ENCODE assay signal across 8 mouse cellular contexts in the genomic region with DNA sequence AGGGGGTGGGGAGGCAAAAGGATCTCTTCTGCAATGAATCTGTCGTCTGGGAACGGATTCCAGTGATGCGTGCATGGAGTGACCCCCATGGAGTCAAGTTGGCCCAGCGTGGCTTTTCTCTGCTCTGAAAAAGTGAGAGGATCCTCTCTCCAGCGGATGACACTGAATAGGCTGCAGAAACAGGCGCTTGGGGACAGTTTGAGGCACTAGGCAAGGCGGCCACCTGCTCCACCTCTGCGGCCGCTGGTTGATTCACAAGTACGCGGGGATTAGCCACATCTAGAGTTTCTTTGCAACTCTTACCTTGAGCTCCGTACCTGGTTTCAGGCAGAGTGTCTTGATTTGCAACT.
DNase-seq lines count a peak whose midpoint lies in the region; ATAC-seq and TF ChIP-seq lines count a peak whose summit lies in the region.

No protein-coding gene starts in this region.

- H3K9ac ChIP-seq in neural tube, embryonic 11.5 days (ENCODE audit: low read length) = peak overlapping the region; percentile 58
- H3K9ac ChIP-seq in limb, embryonic 14.5 days (ENCODE audit: low read depth, low read length, severe bottlenecking) = 0 out of 2 replicates have a peak overlapping the region, but pooled peaks have one; percentile 1

- H3K27me3 ChIP-seq in neural tube, embryonic 11.5 days (ENCODE audit: control insufficient read depth, insufficient read depth, low read length) = no peaks in the 10 kb centered on the region
- H3K27me3 ChIP-seq in limb, embryonic 14.5 days (ENCODE audit: control insufficient read depth, insufficient read depth, low read length) = no peaks in the 10 kb centered on the region

- peak overlapping the region; percentile 64 for H3K4me2 ChIP-seq in neural tube, embryonic 11.5 days (ENCODE audit: low read depth)
- peak overlapping the region; percentile 57 for H3K4me2 ChIP-seq in limb, embryonic 14.5 days (replicated peaks; ENCODE audit: low read depth, low read length, severe bottlenecking)

- no peaks in the 10 kb centered on the region for H3K36me3 ChIP-seq in neural tube, embryonic 11.5 days (ENCODE audit: control insufficient read depth, insufficient read depth, low read length)
- no peaks in the 10 kb centered on the region for H3K36me3 ChIP-seq in limb, embryonic 14.5 days (ENCODE audit: control insufficient read depth, insufficient read depth, low read length)

- DNase-seq in embryo, embryonic 10.5 days (ENCODE audit: low spot score) = peak; percentile 74
- DNase-seq in embryo, embryonic 10 days (ENCODE audit: low spot score) = no peak
- no peak for DNase-seq in neural tube, embryonic 11.5 days (ENCODE audit: low spot score)
- no peak for DNase-seq in neural tube, embryonic 10.5 days (ENCODE audit: extremely low spot score, low spot score)
- DNase-seq in limb, embryonic 14.5 days (ENCODE audit: low spot score) = no peak
- peak; percentile 81 for DNase-seq in retina, postnatal 1 day
- no peak for DNase-seq in kidney, postnatal 10 days

- no peak overlapping the region for H3K27ac ChIP-seq in neural tube, embryonic 11.5 days (ENCODE audit: low read depth, low read length)
- H3K27ac ChIP-seq in limb, embryonic 14.5 days (replicated peaks; ENCODE audit: low read depth, low read length) = no peak overlapping the region

- ATAC-seq in neural tube, embryonic 11.5 days (ENCODE audit: insufficient read depth, low FRiP score, low TSS enrichment) = no peak; the same call in none of the 2 replicates
- no peak for ATAC-seq in limb, embryonic 14.5 days (ENCODE audit: low FRiP score, low read depth)
- no peak for ATAC-seq in erythroblast, adult 5-6 weeks (replicated peaks; ENCODE audit: low FRiP score, poor library complexity, severe bottlenecking)

- H3K9me3 ChIP-seq in neural tube, embryonic 11.5 days (ENCODE audit: control insufficient read depth, low read length) = no peaks in the 10 kb centered on the region
- H3K9me3 ChIP-seq in limb, embryonic 14.5 days (ENCODE audit: control insufficient read depth, low read length) = no peaks in the 10 kb centered on the region

- no peak for TF ChIP-seq POLR2A in limb, embryonic 14.5 days (IDR thresholded peaks at IDR 0.05; ENCODE audit: borderline replicate concordance, extremely low read depth, insufficient read depth, insufficient read length)

- H3K4me3 ChIP-seq in neural tube, embryonic 11.5 days (ENCODE audit: low read depth, low read length) = peak overlapping the region; percentile 51
- H3K4me3 ChIP-seq in limb, embryonic 14.5 days (replicated peaks; ENCODE audit: low read length) = peak overlapping the region; percentile 27

- H3K4me1 ChIP-seq in neural tube, embryonic 11.5 days (ENCODE audit: control insufficient read depth, insufficient read depth, low read length) = peaks cover 9% of the 10 kb centered on the region; the same call in 1 of the 2 replicates
- peaks cover 20% of the 10 kb centered on the region for H3K4me1 ChIP-seq in limb, embryonic 14.5 days (ENCODE audit: control insufficient read depth, insufficient read depth, low read length)

- WGBS in neural tube, embryonic 11.5 days = 2% methylated on average over 12 of the region's 12 CpGs
- WGBS in limb, embryonic 14.5 days = 3% methylated on average over 12 of the region's 12 CpGs

Comparison
In these comparisons a context has a peak if more than half of its experiments do, and no peak if none do; other contexts are left out.
1. DNase-seq: peak in embryo, embryonic 10.5 days (single experiment) and retina, postnatal 1 day (single experiment); none in embryo, embryonic 10 days (single experiment), neural tube, embryonic 11.5 days (single experiment), neural tube, embryonic 10.5 days (single experiment), limb, embryonic 14.5 days (single experiment) and kidney, postnatal 10 days (single experiment).